Mouse (Mus musculus) left cerebral cortex, postnatal 10 days (tissue): ENCODE measurements around the gene Gm813. TPM values are rescaled to one million over a fixed set of nuclear protein-coding genes. Genes with fewer than 3 reads are reported as not detected.
"Not testable (repeated sequence)": the region's sequence is repeated elsewhere in the genome, so short reads cannot be mapped to it uniquely, and the experiment has no call there.

Experiments
- DNase-seq, 2 experiments: peaks; one replicate each; pipeline ENCODE4 v3.0.0; 2021 to 2022; ENCODE audit warnings: low spot score in 2 of 2, mixed read lengths in 1 of 2; ENCODE audit errors: extremely low spot score in 1 of 2
- intact Hi-C: fragments of 180-260 bp; cut with DNase I; formaldehyde crosslinking; loops from one replicate; pipeline ENCODE4 v1.15.1; 2025
- total RNA-seq, 2 experiments: library from RNA; stranded (reverse); gene quantifications; 2 replicates each; pipeline ENCODE4 v1.2.3; 2021

Gene Gm813
- total RNA-seq, result not detected

GRCm38 (mm10) chr16:58616878-58617277, at the start of gene Gm813:
Gene Gm813 (minus strand): TSS chr16:58616978.
- intact Hi-C loops, result no loop called here

GRCm38 (mm10) chr16:58665137-58665536, 48.4 kb upstream of the Gm813 start:
- intact Hi-C loops, DNase-seq: not testable (repeated sequence)

More at GRCm38 (mm10) chr16:58616878-58617277, at the start of gene Gm813:
- no peak for DNase-seq

DNA sequence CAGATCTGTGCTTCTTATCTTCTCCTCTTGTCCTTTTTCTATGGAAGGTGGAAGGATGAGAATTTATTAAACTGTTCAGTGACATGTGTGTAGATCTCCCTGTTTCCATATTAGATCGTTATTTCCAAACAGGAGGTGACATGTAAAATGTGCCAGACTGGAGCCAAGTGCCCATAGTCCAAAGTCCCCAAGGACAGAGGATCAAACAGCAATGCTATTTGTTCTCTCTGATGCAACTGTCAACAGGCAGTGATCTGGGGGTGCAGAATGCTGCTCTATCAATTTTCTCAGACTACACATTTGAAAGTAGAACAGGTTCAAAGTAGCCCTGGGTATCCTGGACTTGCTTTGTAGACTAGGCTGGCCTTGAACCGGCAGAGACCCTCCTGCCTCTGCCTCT, 47.0 kb upstream of the Gm813 start:
- intact Hi-C loops, result no loop called here
- no peak for DNase-seq

- intact Hi-C loops, result no loop called here
- no peak for DNase-seq
Observed at GRCm38 (mm10) chr16:58663021-58663420, 46.2 kb upstream of the Gm813 start.

GRCm38 (mm10) chr16:58662287-58662791, 45.6 kb upstream of the Gm813 start:
- no peak for DNase-seq
- intact Hi-C loops, result no loop called here

DNA sequence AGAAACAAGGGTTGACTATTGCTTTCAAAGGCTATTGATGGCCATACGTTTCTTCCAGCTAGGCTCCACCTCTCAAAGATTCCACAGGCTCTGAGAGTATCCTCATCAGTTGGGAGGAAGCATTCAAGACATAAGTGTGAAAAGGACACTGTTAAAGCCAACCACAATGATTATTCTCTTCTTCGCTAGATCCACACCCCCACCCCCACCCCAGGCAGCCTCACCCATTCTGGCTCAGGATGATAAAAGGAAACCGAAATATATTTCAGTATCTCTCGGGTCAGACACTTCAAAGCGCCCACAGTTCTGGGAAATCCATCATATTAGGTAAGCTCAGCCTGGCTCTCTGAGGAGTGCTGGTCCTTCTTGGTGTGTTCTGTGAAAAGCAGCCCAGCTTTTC, 45.0 kb upstream of the Gm813 start:
- no peak for DNase-seq
- intact Hi-C loops, result no loop called here

DNA sequence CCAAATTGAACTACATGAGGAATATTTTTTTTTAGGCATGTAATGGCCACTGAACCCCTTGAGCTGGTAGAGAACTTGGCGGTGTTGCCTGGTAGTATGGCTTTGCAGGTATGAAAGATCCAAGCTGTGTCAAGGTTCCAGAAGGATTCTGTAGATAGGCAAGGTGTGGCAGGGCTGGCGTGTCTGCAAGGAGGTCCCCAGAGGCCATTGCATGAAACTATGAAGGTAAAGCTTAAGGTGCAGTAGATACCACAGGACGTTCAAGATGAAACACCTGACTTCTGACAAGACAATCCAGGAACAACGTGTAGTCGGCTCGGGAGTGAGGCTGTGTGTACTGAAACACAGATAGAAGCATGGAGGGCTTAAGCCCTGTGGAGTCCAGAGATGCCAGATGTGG, 41.9 kb upstream of the Gm813 start:
- intact Hi-C loops, result no loop called here

DNA sequence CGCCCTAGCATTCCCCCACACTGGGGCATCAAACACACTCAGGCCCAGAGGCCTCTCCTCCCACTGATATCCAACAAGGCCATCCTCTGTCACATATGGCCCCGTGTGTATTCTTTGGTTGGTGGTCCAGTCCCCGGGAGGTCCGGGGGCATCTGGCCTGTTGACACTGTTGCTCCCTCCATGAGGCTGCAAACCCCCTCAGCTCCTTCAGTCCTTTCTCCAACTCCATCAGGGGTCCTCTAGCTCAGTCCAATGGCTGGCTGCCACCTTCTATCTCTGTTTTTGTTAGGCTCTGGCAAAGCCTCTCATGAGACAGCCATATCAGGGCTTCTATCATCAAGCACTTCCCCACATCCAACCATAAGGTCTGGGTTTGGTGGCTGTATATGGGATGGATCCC, 39.7 kb upstream of the Gm813 start:
- intact Hi-C loops, result no loop called here
- DNase-seq, result no peak

More for the DNA sequence above, 41.9 kb upstream of the Gm813 start:
- DNase-seq, result no peak

GRCm38 (mm10) chr16:58655751-58656150, 39.0 kb upstream of the Gm813 start:
- DNase-seq, result no peak

DNA sequence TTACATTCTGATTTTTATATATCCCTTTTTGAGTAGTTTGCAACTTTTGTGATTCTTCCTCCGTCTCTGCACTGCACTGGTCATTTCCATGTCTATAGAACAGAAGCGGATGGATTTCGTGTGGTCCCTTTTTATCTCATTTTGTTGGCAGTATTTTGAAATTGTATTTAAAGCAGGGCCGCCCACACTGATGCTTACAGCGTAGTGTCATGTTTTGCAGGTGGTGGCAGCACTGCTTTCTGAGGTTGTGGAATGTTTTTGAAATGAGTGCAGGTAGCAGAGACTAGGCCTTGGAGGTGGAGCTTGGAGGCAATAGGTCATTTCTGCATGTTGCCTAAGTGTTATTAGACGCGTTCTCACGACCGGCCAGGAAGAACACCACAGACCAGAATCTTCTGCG, 33.2 kb upstream of the Gm813 start:
- DNase-seq, result no peak
- intact Hi-C loops, result no loop called here

More at GRCm38 (mm10) chr16:58655751-58656150, 39.0 kb upstream of the Gm813 start:
- intact Hi-C loops, result no loop called here

- DNase-seq, result no peak
- intact Hi-C loops, result no loop called here
Observed at GRCm38 (mm10) chr16:58638689-58639175, 22.0 kb upstream of the Gm813 start, which contains the start of gene E330017A01Rik. Gene E330017A01Rik (minus strand): TSS chr16:58638739.

- intact Hi-C loops, result no loop called here
- DNase-seq, result no peak
Observed at GRCm38 (mm10) chr16:58638016-58638415, 21.2 kb upstream of the Gm813 start.

DNA sequence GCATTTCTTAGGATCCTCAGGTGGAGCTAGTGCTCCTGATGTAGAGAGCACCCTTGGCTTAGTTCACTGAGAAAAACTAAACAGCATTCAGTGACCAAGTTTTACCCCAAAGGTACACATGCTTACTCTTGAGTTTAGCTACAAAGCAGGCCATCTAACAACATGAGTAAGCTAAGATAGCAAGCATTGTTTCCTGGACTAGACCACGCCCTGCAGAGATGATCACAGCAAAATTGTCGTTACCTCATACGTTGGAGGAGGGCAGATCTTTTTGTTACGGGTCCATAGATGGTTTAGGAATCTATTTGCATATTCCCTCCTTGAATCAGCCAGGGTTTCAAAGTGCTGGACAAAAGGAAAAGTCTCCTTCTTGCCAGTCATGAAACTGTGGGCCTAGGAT, 20.7 kb upstream of the Gm813 start:
- DNase-seq, result no peak
- intact Hi-C loops, result no loop called here

DNA sequence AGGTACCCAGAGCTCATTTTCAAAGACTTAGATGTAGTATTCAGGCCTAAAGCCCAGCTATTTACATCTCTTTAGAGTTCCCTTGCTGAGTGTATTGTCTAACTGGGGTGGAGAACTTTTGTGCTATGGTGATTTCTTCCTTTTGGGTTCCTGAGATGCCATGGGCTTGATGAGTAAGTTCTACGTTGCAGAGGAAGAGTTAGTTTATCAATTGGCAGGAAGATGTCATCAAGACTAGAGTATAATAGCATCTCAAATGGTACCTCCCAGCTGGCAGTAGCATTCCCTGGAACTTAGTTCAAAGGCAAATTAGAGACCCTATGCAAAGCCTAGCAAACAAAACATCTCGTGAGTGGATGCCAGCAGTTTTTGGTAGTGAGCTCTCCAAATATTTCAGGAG, 19.1 kb upstream of the Gm813 start:
- no peak for DNase-seq
- intact Hi-C loops, result no loop called here

DNA sequence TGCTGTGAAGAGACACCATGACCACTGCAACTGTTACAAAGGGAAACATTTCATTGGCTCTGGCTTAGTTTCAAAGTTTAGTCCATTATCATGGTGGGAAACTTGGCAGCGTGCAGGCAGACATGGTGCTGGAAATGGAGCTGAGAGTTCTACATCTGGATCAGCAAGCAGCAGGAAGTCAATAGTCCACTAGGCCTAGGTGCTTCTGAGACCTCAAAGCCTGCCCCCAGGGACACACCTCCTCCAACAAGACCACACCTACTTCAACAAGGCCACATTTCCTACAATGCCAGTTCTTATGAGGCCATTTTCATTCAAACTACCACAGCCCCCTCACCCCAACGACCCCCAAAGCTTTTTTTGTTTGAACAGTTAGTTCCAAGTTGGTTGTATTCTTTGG, 13.0 kb upstream of the Gm813 start:
- intact Hi-C loops, result loop anchor here (5.0 kb wide), 1 partner anchor 332 kb away; no protein-coding TSS in a partner anchor
- DNase-seq, result no peak

DNA sequence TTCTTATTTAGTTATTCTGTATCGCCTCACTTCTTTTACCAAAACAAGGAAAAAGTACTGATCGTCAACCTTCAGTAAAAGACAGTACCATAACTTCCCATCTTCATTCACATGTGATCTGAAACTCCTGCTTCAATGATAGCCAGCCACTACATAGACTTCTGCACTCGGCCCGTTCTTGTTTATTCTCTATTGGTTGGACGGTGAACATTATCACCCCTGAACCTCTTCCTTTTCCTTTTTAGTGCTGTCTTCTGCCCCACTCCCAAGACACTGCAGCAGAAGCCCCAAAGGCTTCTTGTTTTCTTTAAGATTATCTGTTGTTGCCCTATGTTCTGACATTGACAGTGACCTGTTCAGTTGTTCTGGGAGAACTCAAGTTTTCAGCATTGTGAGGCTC, 12.2 kb upstream of the Gm813 start:
- DNase-seq, result no peak
- intact Hi-C loops, result loop anchor here (5.0 kb wide), 1 partner anchor 332 kb away; no protein-coding TSS in a partner anchor

- intact Hi-C loops, result loop anchor here (5.0 kb wide), 1 partner anchor 331 kb away; no protein-coding TSS in a partner anchor
- DNase-seq, result no peak
Observed at GRCm38 (mm10) chr16:58628336-58628680, 11.5 kb upstream of the Gm813 start.

DNA sequence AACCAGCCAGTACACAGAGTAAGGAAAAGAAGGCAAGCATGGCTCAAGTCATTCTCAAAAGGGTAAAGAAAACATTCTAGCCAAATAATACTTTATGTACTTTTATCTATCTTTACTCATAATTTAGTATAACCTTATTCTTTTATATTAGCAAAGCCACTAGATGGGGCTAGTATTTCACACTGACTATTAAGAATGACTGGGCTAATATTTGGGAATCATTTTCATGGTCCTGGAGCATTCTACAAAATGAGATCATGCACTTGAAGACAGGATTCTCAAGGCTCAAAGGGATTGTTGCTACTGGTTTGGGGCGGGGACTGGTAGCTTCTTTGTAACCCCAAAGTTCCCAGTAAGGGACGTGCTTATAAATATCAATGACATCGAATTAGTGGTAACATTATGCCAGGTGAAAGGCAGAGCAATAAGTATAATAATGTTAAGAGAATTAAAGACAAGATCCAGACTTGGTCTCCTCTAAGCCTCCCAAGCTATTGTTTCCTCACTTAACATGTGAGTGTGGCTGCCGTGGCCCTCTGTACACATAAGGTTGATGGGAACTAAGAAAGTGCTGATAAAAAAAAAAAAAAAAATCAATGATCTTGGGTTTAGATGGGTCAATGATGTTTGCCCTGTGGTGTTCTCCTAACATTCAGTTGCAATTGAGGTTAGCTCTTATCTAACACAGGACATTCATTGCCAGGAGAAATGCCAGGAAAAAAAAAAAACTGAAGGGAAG, 11.0 kb upstream of the Gm813 start:
- intact Hi-C loops, result loop anchor here (5.0 kb wide), 1 partner anchor 330 kb away; no protein-coding TSS in a partner anchor
- no peak for DNase-seq

DNA sequence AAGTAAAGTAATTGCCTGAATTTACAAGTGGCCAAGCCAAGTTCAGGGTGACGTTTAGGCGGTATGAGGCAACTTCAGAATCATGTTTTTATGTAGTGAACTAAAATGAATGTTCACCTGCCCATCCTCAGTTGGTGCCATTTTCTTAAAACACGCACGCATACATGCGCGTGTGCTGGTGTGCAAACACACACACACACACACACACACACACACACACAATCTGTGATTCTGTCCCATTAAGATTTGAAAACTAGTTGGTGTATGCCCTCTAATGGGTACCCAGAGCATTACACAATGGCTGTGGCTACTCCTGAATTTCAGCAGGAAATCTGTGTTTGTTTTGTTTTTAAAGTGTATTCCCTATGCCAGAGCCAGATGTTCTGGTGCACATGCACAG, 7.2 kb upstream of the Gm813 start:
- intact Hi-C loops, result loop anchor here (1.0 to 2.0 kb wide), 3 partner anchors 101 to 781 kb away; no protein-coding TSS in a partner anchor
- DNase-seq, result peak; percentile 33 to 54

DNA sequence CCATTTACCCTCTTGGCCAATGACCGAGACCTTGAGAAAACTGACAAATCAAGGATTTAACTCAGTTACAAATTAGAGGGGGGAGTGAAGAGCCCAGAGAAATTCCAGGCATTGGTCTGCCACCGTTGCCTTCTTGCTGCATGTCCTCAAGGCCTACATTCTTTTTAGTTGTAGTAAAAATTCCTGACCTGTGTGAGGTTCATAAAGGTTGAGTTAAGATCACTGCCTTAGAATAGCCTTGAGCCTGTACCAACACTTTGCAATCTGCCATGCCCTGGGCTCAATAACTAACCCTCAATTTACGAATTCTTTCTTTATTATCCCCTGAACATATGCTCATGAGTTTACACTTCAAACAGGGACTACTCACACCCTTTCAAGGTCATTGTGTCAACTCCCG, 6.3 kb upstream of the Gm813 start:
- intact Hi-C loops, result loop anchor here (1.0 kb wide), 1 partner anchor 100 kb away; no protein-coding TSS in a partner anchor
- DNase-seq, result no peak
